Comparison of ENCODE assay signal across 9 mouse cellular contexts in genomic region chr4:133496738-133497445, GRCm38 (mm10). TPM values are rescaled to one million over a fixed set of nuclear protein-coding genes. Genes with fewer than 3 reads are reported as not detected.
DNase-seq lines count a peak whose midpoint lies in the region; ATAC-seq lines count a peak whose summit lies in the region.
"Had no signal": no experiment of that assay in that cellular context is flagged by ENCODE, and none has a peak within 500 bp of the region (broad histone marks: within the 10 kb centered on the region; RNA-seq: fewer than 3 reads in every experiment).

No protein-coding gene starts in this region.

- 23% methylated on average over 6 of the region's 6 CpGs for WGBS in midbrain, embryonic 10.5 days
- WGBS in midbrain, embryonic 11.5 days = 28% methylated on average over 6 of the region's 6 CpGs
- WGBS in embryonic facial prominence, embryonic 14.5 days = 16% methylated on average over 6 of the region's 6 CpGs
- WGBS in limb, embryonic 10.5 days = 31% methylated on average over 6 of the region's 6 CpGs

- H3K9me3 ChIP-seq in midbrain, embryonic 10.5 days (replicated peaks) = no peaks in the 10 kb centered on the region
- no peaks in the 10 kb centered on the region for H3K9me3 ChIP-seq in midbrain, embryonic 11.5 days (ENCODE audit: control insufficient read depth, low read length)
- no peaks in the 10 kb centered on the region for H3K9me3 ChIP-seq in embryonic facial prominence, embryonic 14.5 days (ENCODE audit: control insufficient read depth, low read length)
- no peaks in the 10 kb centered on the region for H3K9me3 ChIP-seq in limb, embryonic 10.5 days (replicated peaks)

- H3K36me3 ChIP-seq in midbrain, embryonic 10.5 days = no peaks in the 10 kb centered on the region
- no peaks in the 10 kb centered on the region for H3K36me3 ChIP-seq in midbrain, embryonic 11.5 days (ENCODE audit: control insufficient read depth, insufficient read depth, low read length)
- no peaks in the 10 kb centered on the region for H3K36me3 ChIP-seq in embryonic facial prominence, embryonic 14.5 days (ENCODE audit: control insufficient read depth, insufficient read depth, low read length)
- H3K36me3 ChIP-seq in limb, embryonic 10.5 days = no peaks in the 10 kb centered on the region

- peak overlapping the region; percentile 66 for H3K4me3 ChIP-seq in midbrain, embryonic 10.5 days
- no peak overlapping the region for H3K4me3 ChIP-seq in midbrain, embryonic 11.5 days (ENCODE audit: low read depth, low read length)
- peak overlapping the region; percentile 59 for H3K4me3 ChIP-seq in embryonic facial prominence, embryonic 14.5 days (ENCODE audit: low read depth, low read length)
- H3K4me3 ChIP-seq in limb, embryonic 10.5 days = peak overlapping the region; percentile 78; the same call in 1 of the 2 replicates

- peaks cover 89% of the 10 kb centered on the region for H3K27me3 ChIP-seq in midbrain, embryonic 10.5 days (ENCODE audit: low read depth, poor library complexity, severe bottlenecking)
- peaks cover 68% of the 10 kb centered on the region for H3K27me3 ChIP-seq in midbrain, embryonic 11.5 days (ENCODE audit: control insufficient read depth, insufficient read depth, low read length)
- H3K27me3 ChIP-seq in embryonic facial prominence, embryonic 14.5 days (replicated peaks; ENCODE audit: control insufficient read depth, insufficient read depth, low read length) = peaks cover 72% of the 10 kb centered on the region
- peaks cover 89% of the 10 kb centered on the region for H3K27me3 ChIP-seq in limb, embryonic 10.5 days (ENCODE audit: low read depth, poor library complexity, severe bottlenecking)

- no peak overlapping the region for H3K27ac ChIP-seq in midbrain, embryonic 10.5 days (replicated peaks)
- H3K27ac ChIP-seq in midbrain, embryonic 11.5 days (ENCODE audit: low read depth, low read length) = no peak overlapping the region
- H3K27ac ChIP-seq in embryonic facial prominence, embryonic 14.5 days (replicated peaks; ENCODE audit: low read depth, low read length) = no peak overlapping the region
- H3K27ac ChIP-seq in limb, embryonic 10.5 days = no peak overlapping the region

- no peak for ATAC-seq in midbrain, embryonic 11.5 days (ENCODE audit: low FRiP score)
- ATAC-seq in embryonic facial prominence, embryonic 14.5 days (ENCODE audit: low read depth) = peak; percentile 39; the same call in 1 of the 2 replicates
- ATAC-seq in monocyte, adult 5-6 weeks (replicated peaks; ENCODE audit: insufficient number of reproducible peaks, low FRiP score, low TSS enrichment, poor library complexity, severe bottlenecking) = no peak

- no peak overlapping the region; the same call in 1 of the 2 replicates for H3K4me2 ChIP-seq in midbrain, embryonic 11.5 days
- peak overlapping the region; percentile 98 for H3K4me2 ChIP-seq in embryonic facial prominence, embryonic 14.5 days (ENCODE audit: low read depth, low read length)

- no peak for DNase-seq in midbrain, embryonic 10.5 days (ENCODE audit: low spot score)
- DNase-seq in midbrain, embryonic 11.5 days (ENCODE audit: low spot score, missing footprints) = no peak
- peak; percentile 46 for DNase-seq in embryonic facial prominence, embryonic 14.5 days (ENCODE audit: low spot score)
- DNase-seq in limb, embryonic 10.5 days (ENCODE audit: low spot score) = peak; percentile 32
- DNase-seq in thymus, postnatal 14 days = no peak
- no peak for DNase-seq in yolk sac, embryonic 10.5 days (ENCODE audit: low spot score)

- no peak overlapping the region for H3K9ac ChIP-seq in midbrain, embryonic 11.5 days (ENCODE audit: low read length)
- no peak overlapping the region; the same call in 1 of the 2 replicates for H3K9ac ChIP-seq in embryonic facial prominence, embryonic 14.5 days (ENCODE audit: low read depth, low read length)

- peaks cover 31% of the 10 kb centered on the region for H3K4me1 ChIP-seq in midbrain, embryonic 10.5 days
- peaks cover 14% of the 10 kb centered on the region for H3K4me1 ChIP-seq in midbrain, embryonic 11.5 days (ENCODE audit: control insufficient read depth, insufficient read depth, low read length)
- H3K4me1 ChIP-seq in embryonic facial prominence, embryonic 14.5 days (ENCODE audit: control insufficient read depth, insufficient read depth, low read length) = peaks cover 4% of the 10 kb centered on the region
- H3K4me1 ChIP-seq in limb, embryonic 10.5 days = peaks cover 37% of the 10 kb centered on the region

RNA-seq across cellular contexts. Expression of gene Trnp1, which starts 1.5 kb away (rescaled TPM):
- 0.68 and 1.0 TPM in 2 replicates for polyA plus RNA-seq in midbrain, embryonic 10.5 days (2016; fragmentation: Nextera tagmentation; extraction: Ambion mirVana)
- polyA plus RNA-seq in midbrain, embryonic 11.5 days (2014; fragmentation: Nextera tagmentation; extraction: Ambion mirVana) = 1.5 TPM in 2 replicates
- 9.0 TPM in 2 replicates for polyA plus RNA-seq in embryonic facial prominence, embryonic 14.5 days (2014; fragmentation: Nextera tagmentation; extraction: Ambion mirVana)
- polyA plus RNA-seq in limb, embryonic 10.5 days (2016; fragmentation: Nextera tagmentation; extraction: Ambion mirVana) = 0.46 and 0.65 TPM in 2 replicates
- not detected in 3 replicates for total RNA-seq in monocyte, adult 5-6 weeks (2017)

RNA-seq across cellular contexts. Expression of gene Tent5b, which starts 17.0 kb away (rescaled TPM):
- 0.58 and 0.86 TPM in 2 replicates for polyA plus RNA-seq in midbrain, embryonic 10.5 days (2016; fragmentation: Nextera tagmentation; extraction: Ambion mirVana)
- 0.22 and 0.53 TPM in 2 replicates for polyA plus RNA-seq in midbrain, embryonic 11.5 days (2014; fragmentation: Nextera tagmentation; extraction: Ambion mirVana)
- 1.4 and 2.8 TPM in 2 replicates for polyA plus RNA-seq in embryonic facial prominence, embryonic 14.5 days (2014; fragmentation: Nextera tagmentation; extraction: Ambion mirVana)
- polyA plus RNA-seq in limb, embryonic 10.5 days (2016; fragmentation: Nextera tagmentation; extraction: Ambion mirVana) = 0.68 and 1.1 TPM in 2 replicates
- total RNA-seq in monocyte, adult 5-6 weeks (2017) = not detected in 3 replicates

RNA-seq across cellular contexts. Expression of gene Kdf1, which starts 21.9 kb away (rescaled TPM):
- polyA plus RNA-seq in midbrain, embryonic 10.5 days (2016; fragmentation: Nextera tagmentation; extraction: Ambion mirVana) = 0.87 and 1.3 TPM in 2 replicates
- 0.15 and 0.51 TPM in 2 replicates for polyA plus RNA-seq in midbrain, embryonic 11.5 days (2014; fragmentation: Nextera tagmentation; extraction: Ambion mirVana)
- polyA plus RNA-seq in embryonic facial prominence, embryonic 14.5 days (2014; fragmentation: Nextera tagmentation; extraction: Ambion mirVana) = 11.6 and 12.6 TPM in 2 replicates
- 6.7 and 8.5 TPM in 2 replicates for polyA plus RNA-seq in limb, embryonic 10.5 days (2016; fragmentation: Nextera tagmentation; extraction: Ambion mirVana)
- not detected in 3 replicates for total RNA-seq in monocyte, adult 5-6 weeks (2017)

RNA-seq across cellular contexts. Expression of gene Nudc, which starts 48.9 kb away (rescaled TPM):
- 450 and 503 TPM in 2 replicates for polyA plus RNA-seq in midbrain, embryonic 10.5 days (2016; fragmentation: Nextera tagmentation; extraction: Ambion mirVana)
- polyA plus RNA-seq in midbrain, embryonic 11.5 days (2014; fragmentation: Nextera tagmentation; extraction: Ambion mirVana) = 330 and 336 TPM in 2 replicates
- polyA plus RNA-seq in embryonic facial prominence, embryonic 14.5 days (2014; fragmentation: Nextera tagmentation; extraction: Ambion mirVana) = 191 and 199 TPM in 2 replicates
- polyA plus RNA-seq in limb, embryonic 10.5 days (2016; fragmentation: Nextera tagmentation; extraction: Ambion mirVana) = 493 and 582 TPM in 2 replicates
- total RNA-seq in monocyte, adult 5-6 weeks (2017) = 88.6 to 116 TPM (median 99.8 TPM) in 3 replicates

RNA-seq across cellular contexts. Expression of gene Nr0b2, which starts 56.3 kb away (rescaled TPM):
- 0.17 TPM in 1 of 2 replicates, not detected in the other for polyA plus RNA-seq in midbrain, embryonic 10.5 days (2016; fragmentation: Nextera tagmentation; extraction: Ambion mirVana)
- not detected in 2 replicates for polyA plus RNA-seq in midbrain, embryonic 11.5 days (2014; fragmentation: Nextera tagmentation; extraction: Ambion mirVana)
- not detected in 2 replicates for polyA plus RNA-seq in embryonic facial prominence, embryonic 14.5 days (2014; fragmentation: Nextera tagmentation; extraction: Ambion mirVana)
- polyA plus RNA-seq in limb, embryonic 10.5 days (2016; fragmentation: Nextera tagmentation; extraction: Ambion mirVana) = 0.13 TPM in 1 of 2 replicates, not detected in the other
- total RNA-seq in monocyte, adult 5-6 weeks (2017) = not detected in 3 replicates
- total RNA-seq: layer of hippocampus, postnatal 10 days had no signal
- polyA plus RNA-seq: frontal cortex, adult 2 months had no signal

Comparison
In these comparisons a context has a peak if more than half of its experiments do, and no peak if none do; other contexts are left out.
1. DNase-seq: peak in embryonic facial prominence, embryonic 14.5 days (single experiment) and limb, embryonic 10.5 days (single experiment); none in midbrain, embryonic 10.5 days (single experiment), midbrain, embryonic 11.5 days (single experiment), thymus, postnatal 14 days (single experiment) and yolk sac, embryonic 10.5 days (single experiment).